Mouse (Mus musculus) common myeloid progenitor, adult 5-6 weeks (primary cell): ENCODE measurements at regions not wholly inside any gene's neighbourhood (a gene's known extent, or its start where the extent isn't known, plus 50 kb on each side); places are given as distances from the start of the nearest gene placed in this dataset.
A peak's percentile ranks its signal among the peaks of the same experiment; 100 is the strongest.

ENCODE experiments used
- ATAC-seq: replicated peaks from 2 replicates; pipeline ENCODE4 v1.8.0; 2016; ENCODE audit warnings: low read depth, mild to moderate bottlenecking, moderate TSS enrichment, inconsistent platforms; ENCODE audit not compliant: poor library complexity, severe bottlenecking

GRCm38 (mm10) chr10:9014810-9015505 lies 129.1 kb upstream of the Sash1 start:
- ATAC-seq: no peak

- ATAC-seq: no peak
Measured at GRCm38 (mm10) chr10:9013549-9013925, 127.7 kb upstream of the Sash1 start.

GRCm38 (mm10) chr10:9012829-9013548 lies 127.1 kb upstream of the Sash1 start:
- ATAC-seq: peak; percentile 91

GRCm38 (mm10) chr10:9011906-9012305 lies 126.0 kb upstream of the Sash1 start:
- no peak for ATAC-seq

- no peak for ATAC-seq
Measured at GRCm38 (mm10) chr10:9010191-9010590, 124.3 kb upstream of the Sash1 start.

GRCm38 (mm10) chr10:9005140-9005909 lies 119.5 kb upstream of the Sash1 start:
- no peak for ATAC-seq

GRCm38 (mm10) chr10:9002261-9002660 lies 116.4 kb upstream of the Sash1 start:
- ATAC-seq: no peak

- no peak for ATAC-seq
Measured at GRCm38 (mm10) chr10:8998758-8999398, 113.0 kb upstream of the Sash1 start.

GRCm38 (mm10) chr10:8998356-8998755 lies 112.5 kb upstream of the Sash1 start:
- ATAC-seq: no peak

GRCm38 (mm10) chr10:8995097-8995496 lies 109.2 kb upstream of the Sash1 start:
- no peak for ATAC-seq

GRCm38 (mm10) chr10:8986339-8986738 lies 100.5 kb upstream of the Sash1 start:
- ATAC-seq: no peak

- ATAC-seq: no peak
Measured at GRCm38 (mm10) chr10:8983347-8983746, 97.5 kb upstream of the Sash1 start.

- no peak for ATAC-seq
Measured at GRCm38 (mm10) chr10:8980568-8980967, 94.7 kb upstream of the Sash1 start.

GRCm38 (mm10) chr10:8978595-8978994 lies 92.7 kb upstream of the Sash1 start:
- ATAC-seq: no peak

- peak; percentile 100 for ATAC-seq
Measured at GRCm38 (mm10) chr10:8973934-8974333, 88.1 kb upstream of the Sash1 start.

GRCm38 (mm10) chr10:8972789-8973551 lies 87.1 kb upstream of the Sash1 start:
- ATAC-seq: no peak

- ATAC-seq: no peak
Measured at GRCm38 (mm10) chr10:8970807-8971206, 84.9 kb upstream of the Sash1 start.

GRCm38 (mm10) chr10:8969586-8969985 lies 83.7 kb upstream of the Sash1 start:
- no peak for ATAC-seq

- no peak for ATAC-seq
Measured at GRCm38 (mm10) chr10:8969016-8969415, 83.1 kb upstream of the Sash1 start.
